25 mouse cellular contexts compared by ENCODE assay signal in the genomic region with DNA sequence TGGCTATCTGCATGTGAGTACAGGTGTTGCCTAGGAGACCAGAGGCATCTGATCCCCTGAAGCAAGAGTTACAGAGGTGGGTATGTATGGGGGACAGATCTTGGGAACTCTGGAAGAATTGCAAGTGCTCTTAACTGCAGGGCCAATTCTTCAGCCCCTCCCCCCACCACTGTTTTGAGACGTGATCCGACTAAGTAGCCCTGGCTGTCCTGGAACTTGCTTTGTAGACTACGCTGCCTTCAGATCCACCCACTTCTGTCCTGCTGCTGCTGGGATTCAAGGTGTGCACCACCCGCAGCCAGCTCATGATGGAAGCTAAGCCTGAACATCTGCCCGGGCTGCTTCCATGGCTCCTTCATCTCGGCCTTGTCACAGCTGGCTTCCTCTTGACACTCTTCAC.
"Had no signal": no experiment of that assay in that cellular context is flagged by ENCODE, and none has a peak within 500 bp of the region (broad histone marks: within the 10 kb centered on the region; RNA-seq: fewer than 3 reads in every experiment).

No protein-coding gene starts in this region.

- DNase-seq: gastrocnemius, postnatal 14 days; gastrocnemius, postnatal 36 days; heart, adult 11 months; heart, adult 2 months; heart, postnatal 14 days; heart, postnatal 36 days; kidney, adult 18-20 months; kidney, adult 8-10 months; kidney, postnatal 10 days; kidney, postnatal 25 days; kidney, postnatal 4 days had no signal

- H3K36me3 ChIP-seq: heart, embryonic 13.5 days; heart, embryonic 15.5 days; intestine, embryonic 15.5 days; limb, embryonic 13.5 days; limb, embryonic 15.5 days; liver, embryonic 12.5 days had no signal

- H3K9me3 ChIP-seq: heart, embryonic 13.5 days; heart, embryonic 15.5 days; intestine, embryonic 15.5 days; limb, embryonic 13.5 days; limb, embryonic 15.5 days; liver, embryonic 12.5 days had no signal

- H3K27ac ChIP-seq: heart, adult 2 months; heart, embryonic 13.5 days; heart, embryonic 15.5 days; hindbrain, embryonic 14.5 days; intestine, embryonic 15.5 days; layer of hippocampus, adult 2 months; left cerebral cortex, adult 2 months; limb, embryonic 13.5 days; limb, embryonic 15.5 days; liver, embryonic 12.5 days; liver, embryonic 14.5 days had no signal

- H3K4me3 ChIP-seq: heart, adult 2 months; heart, embryonic 13.5 days; heart, embryonic 15.5 days; intestine, embryonic 15.5 days; layer of hippocampus, adult 2 months; left cerebral cortex, adult 2 months; limb, embryonic 13.5 days; limb, embryonic 15.5 days; liver, embryonic 12.5 days had no signal

- H3K4me1 ChIP-seq: intestine, embryonic 15.5 days; liver, embryonic 12.5 days had no signal

- H3K4me2 ChIP-seq: heart, embryonic 11.5 days; heart, embryonic 13.5 days; heart, embryonic 15.5 days; hindbrain, embryonic 14.5 days; intestine, embryonic 15.5 days; limb, embryonic 13.5 days; limb, embryonic 15.5 days; liver, embryonic 12.5 days had no signal

- ATAC-seq: hindbrain, embryonic 16.5 days; inflammation-experienced regulatory T-cells, adult 6 months; intestine, embryonic 15.5 days; intestine, postnatal 0 days; liver, embryonic 12.5 days had no signal

- H3K9ac ChIP-seq: heart, embryonic 13.5 days; heart, embryonic 15.5 days; hindbrain, embryonic 14.5 days; intestine, embryonic 15.5 days; limb, embryonic 13.5 days; limb, embryonic 15.5 days; liver, embryonic 12.5 days; liver, embryonic 14.5 days had no signal
